Mouse (Mus musculus) CH12.LX (cell line): ENCODE data around the gene Ifi203. TPM values are rescaled to one million over a fixed set of nuclear protein-coding genes. Genes with fewer than 3 reads are reported as not detected.
"Not testable (repeated sequence)": the region's sequence is repeated elsewhere in the genome, so short reads cannot be mapped to it uniquely, and the experiment has no call there.

ENCODE experiments used
- DNase-seq: peaks from one replicate; pipeline ENCODE4 v3.0.0-alpha.2; 2013; ENCODE audit errors: extremely low read depth
- H3K27ac ChIP-seq: 2 replicates; pipeline ENCODE4 v1.5.1; 2012; ENCODE audit warnings: low read depth, mild to moderate bottlenecking, control low read depth, moderate library complexity; ENCODE audit not compliant: insufficient read depth
- H3K27me3 ChIP-seq: replicated peaks from 2 replicates; pipeline ENCODE3; 2012; ENCODE audit warnings: inconsistent platforms
- H3K36me3 ChIP-seq, 2 experiments: replicated peaks in 1 of 2; 2 replicates each; pipeline versions ENCODE3 to v1.6.1; 2012; ENCODE audit warnings: inconsistent platforms in 1 of 2, low read length in 1 of 2, mild to moderate bottlenecking in 1 of 2, mixed read lengths in 1 of 2, moderate library complexity in 1 of 2; ENCODE audit not compliant: control insufficient read depth in 1 of 2, insufficient read depth in 1 of 2
- H3K4me1 ChIP-seq, 2 experiments: 2 replicates each; pipeline ENCODE4 v1.6.1; 2012; ENCODE audit warnings: inconsistent platforms in 1 of 2, moderate library complexity in 1 of 2; ENCODE audit not compliant: insufficient read depth in 2 of 2, control insufficient read depth in 1 of 2
- H3K4me2 ChIP-seq: 2 replicates; pipeline ENCODE4 v1.6.1; 2012; ENCODE audit warnings: low read depth, mild to moderate bottlenecking, control low read depth; ENCODE audit not compliant: poor library complexity, insufficient read depth, severe bottlenecking
- H3K4me3 ChIP-seq, 3 experiments: fragments of 150-350 bp in 1 of 3; sonication (generic) in 1 of 3; replicated peaks in 1 of 3; 2 replicates each; pipeline versions ENCODE3 to v1.5.1; 2011 to 2012; ENCODE audit warnings: low read depth in 2 of 3, low read length in 2 of 3, mild to moderate bottlenecking in 2 of 3, moderate library complexity in 2 of 3, control low read depth in 1 of 3, improper control_type of control experiment in 1 of 3, inconsistent platforms in 1 of 3, mixed read lengths in 1 of 3; ENCODE audit not compliant: poor library complexity in 1 of 3
- H3K79me2 ChIP-seq: replicated peaks from 2 replicates; pipeline ENCODE4 v1.6.1; 2012; ENCODE audit warnings: mild to moderate bottlenecking, moderate library complexity; ENCODE audit not compliant: control insufficient read depth, poor library complexity, insufficient read depth, severe bottlenecking; ENCODE audit errors: extremely low read depth
- H3K9ac ChIP-seq: 2 replicates; pipeline ENCODE4 v1.6.1; 2012; ENCODE audit warnings: low read depth, mild to moderate bottlenecking, control low read depth, moderate library complexity; ENCODE audit not compliant: insufficient read depth
- H3K9me3 ChIP-seq: replicated peaks from 2 replicates; pipeline ENCODE3; 2012; ENCODE audit warnings: low read length, inconsistent platforms, mixed read lengths
- POLR2A ChIP-seq: IDR thresholded peaks from 2 replicates; pipeline ENCODE4 v1.6.1; 2011; ENCODE audit warnings: low read depth, mild to moderate bottlenecking, improper control_type of control experiment, low read length
- UBTF ChIP-seq: IDR thresholded peaks from 2 replicates; pipeline ENCODE4 v1.6.1; 2012; ENCODE audit warnings: low read depth, mild to moderate bottlenecking, inconsistent platforms, low read length, improper control_type of control experiment, moderate library complexity
- dilution Hi-C: fragments of 300-500 bp; cut with MboI; formaldehyde crosslinking; loops from 2 replicates; pipeline ENCODE4 v1.14.3; 2020; ENCODE audit warnings: low sequenced_read_pairs; ENCODE audit not compliant: extremely low pct_unique_long_range_greater_than_20kb, extremely low pct_ligation_motif_present
- in situ Hi-C: fragments of 300-500 bp; cut with MboI; formaldehyde crosslinking; loops from 3 replicates; pipeline ENCODE4 v1.14.3; 2019; ENCODE audit warnings: low sequenced_read_pairs, low pct_ligation_motif_present, low pct_unique_long_range_greater_than_20kb, mixed read lengths
- polyA plus RNA-seq: library from polyadenylated mRNA; unstranded; fragments of >175 nt; gene quantifications from 2 replicates; pipeline ENCODE4 v1.2.1, GENCODE M21; 2012; ENCODE audit warnings: low read depth; ENCODE audit not compliant: insufficient read length
- total RNA-seq, 2 experiments: library from RNA; depleted of rRNA; stranded (reverse); fragments of 300-350 nt in 1 of 2; fragments of >200 nt in 1 of 2; gene quantifications; 2 replicates each; pipeline ENCODE4 v1.2.3; 2012 to 2014

Gene Ifi203
- total and polyA plus RNA-seq, 3 experiments = 14.2 to 36.5 (median 27.5) TPM

DNA sequence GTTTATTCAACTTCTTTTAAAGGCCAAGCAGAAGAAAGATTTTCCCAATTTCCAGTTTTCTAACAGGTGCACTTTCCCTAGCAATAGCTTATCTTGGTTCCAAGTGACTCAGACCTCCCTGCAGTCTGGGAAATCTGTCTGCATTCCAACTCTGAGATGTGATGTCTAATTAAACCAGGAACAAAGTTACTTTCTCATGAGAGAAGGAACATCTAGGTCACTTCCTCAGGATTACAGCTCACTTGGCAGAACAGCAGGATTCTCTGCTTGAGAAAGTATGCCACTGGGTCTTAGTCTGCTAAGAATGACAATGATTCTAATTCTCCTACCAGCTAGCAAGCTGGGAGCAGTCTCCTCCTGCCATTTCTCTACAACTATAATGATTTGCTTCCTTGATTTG lies 30.6 kb upstream of the Ifi203 start:
- dilution Hi-C loops = no loop called here
- Histone ChIP-seq H3K36me3 (no peaks in the 10 kb centered on the region), H3K9ac (no peak overlapping the region), H3K9me3 (no peaks in the 10 kb centered on the region), H3K27me3 (no peaks in the 10 kb centered on the region), H3K27ac (no peak overlapping the region), H3K4me2 (no peak overlapping the region), H3K79me2 (no peaks in the 10 kb centered on the region), H3K4me3 (no peak overlapping the region), H3K4me1 (no peaks in the 10 kb centered on the region)
- DNase-seq = no peak
- TF ChIP-seq UBTF (no peak), POLR2A (no peak)
- in situ Hi-C loops = no loop called here

DNA sequence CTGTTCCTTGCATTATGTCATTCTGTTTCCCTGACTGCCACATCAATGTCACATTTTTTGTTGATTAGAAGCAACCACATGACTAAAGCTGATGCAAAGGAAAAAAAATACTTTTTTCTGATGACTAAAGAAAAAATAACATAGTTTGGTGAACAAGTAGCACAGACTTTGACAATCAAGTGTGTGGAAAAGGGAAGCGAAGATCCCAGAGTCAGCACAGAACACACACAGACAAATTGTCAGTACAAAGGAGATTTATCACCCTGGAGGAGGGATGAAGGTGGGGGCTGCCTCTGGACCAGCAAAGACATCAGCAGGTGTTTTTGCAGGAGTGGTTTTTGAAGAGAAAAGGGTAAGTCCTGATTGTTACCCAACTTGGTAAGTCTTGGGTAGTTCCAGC lies 19.0 kb upstream of the Ifi203 start:
- in situ Hi-C loops, DNase-seq, dilution Hi-C loops: not testable (repeated sequence)

DNA sequence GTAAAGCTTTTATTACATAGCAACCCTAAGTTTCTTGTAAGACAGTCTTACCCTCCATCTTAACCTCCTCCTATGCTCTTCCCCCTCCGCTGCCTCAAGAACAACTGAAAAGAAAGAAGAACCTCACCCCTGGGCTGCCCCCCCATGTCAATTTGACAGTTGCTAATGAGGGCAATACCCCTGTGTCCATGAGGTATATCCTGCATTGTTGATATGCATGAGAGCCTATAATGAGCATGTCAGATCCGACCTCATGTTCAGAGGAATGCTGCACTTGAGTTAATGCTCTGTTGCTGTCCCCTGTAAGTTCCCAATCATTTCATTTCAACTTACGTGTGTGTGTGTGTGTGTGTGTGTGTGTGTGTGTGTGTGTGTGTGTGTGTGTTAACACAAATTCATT lies 17.5 kb upstream of the Ifi203 start:
- H3K27me3 ChIP-seq, H3K36me3 ChIP-seq, DNase-seq, H3K79me2 ChIP-seq, H3K9me3 ChIP-seq, H3K4me3 ChIP-seq, H3K4me1 ChIP-seq, H3K27ac ChIP-seq, H3K4me2 ChIP-seq, dilution Hi-C loops, in situ Hi-C loops, H3K9ac ChIP-seq: not testable (repeated sequence)

More for the DNA sequence above, 19.0 kb upstream of the Ifi203 start:
- H3K9ac ChIP-seq, H3K79me2 ChIP-seq, H3K4me3 ChIP-seq, H3K9me3 ChIP-seq, H3K36me3 ChIP-seq, H3K4me1 ChIP-seq, H3K27me3 ChIP-seq, H3K27ac ChIP-seq, H3K4me2 ChIP-seq: not testable (repeated sequence)

- H3K4me3 ChIP-seq, H3K4me2 ChIP-seq, dilution Hi-C loops, H3K36me3 ChIP-seq, DNase-seq, in situ Hi-C loops, H3K9ac ChIP-seq, H3K9me3 ChIP-seq, H3K4me1 ChIP-seq, H3K27me3 ChIP-seq, H3K79me2 ChIP-seq, H3K27ac ChIP-seq: not testable (repeated sequence)
Observed at GRCm38 (mm10) chr1:173955839-173956527, 13.5 kb upstream of the Ifi203 start.
